Mouse (Mus musculus) spleen, postnatal 14 days (tissue): Measurements from ENCODE around the gene Cxcl14.

Source experiments
- DNase-seq, 2 experiments: peaks; one replicate each; pipeline ENCODE4 v3.0.0; 2021 to 2022; ENCODE audit warnings: low spot score in 2 of 2

Gene Cxcl14

DNA sequence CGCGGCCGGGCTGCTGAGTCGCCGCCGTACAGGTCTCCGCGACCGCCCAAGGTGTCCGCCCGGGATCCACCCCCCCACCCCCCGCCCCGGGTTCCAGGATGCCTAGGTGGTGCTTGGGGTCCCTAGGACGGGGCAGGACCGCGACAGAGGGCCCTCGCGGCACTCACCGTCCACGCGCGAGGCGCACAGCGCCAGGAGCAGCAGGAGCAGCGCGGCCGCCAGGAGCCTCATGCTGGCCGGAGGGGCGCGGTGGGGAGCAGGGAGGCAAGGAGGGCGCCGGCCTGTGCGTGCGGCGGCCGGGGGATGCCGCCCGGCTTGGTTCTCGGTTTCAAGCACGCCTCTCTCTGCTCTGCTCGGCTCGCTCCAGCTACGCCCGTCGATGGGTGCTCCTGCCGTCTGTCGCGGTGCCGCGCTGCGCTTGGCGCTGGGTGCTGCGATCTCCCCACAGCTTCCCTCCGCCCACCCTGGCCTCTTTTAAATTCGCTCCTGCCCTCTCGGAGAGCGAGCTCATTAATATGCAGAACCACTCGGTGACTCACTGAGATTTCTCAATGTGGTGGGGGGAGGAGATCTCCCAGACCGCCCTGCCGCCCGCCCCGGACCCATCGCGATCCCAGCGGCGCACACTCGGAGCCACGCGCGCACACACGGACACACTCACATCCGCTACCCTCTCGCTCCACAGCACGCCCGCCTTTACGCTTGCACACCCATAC is at the start of gene Cxcl14:
Gene Cxcl14 (minus strand): TSS at position 609 of the 716 bp plus-strand sequence.
- no peak for DNase-seq

GRCm38 (mm10) chr13:56344355-56344754 is 48.0 kb upstream of the Cxcl14 start:
- DNase-seq, result no peak

- DNase-seq, result no peak
Observed at GRCm38 (mm10) chr13:56342491-56342890, 46.1 kb upstream of the Cxcl14 start.

- DNase-seq, result no peak
Observed at GRCm38 (mm10) chr13:56340513-56340912, 44.2 kb upstream of the Cxcl14 start.

GRCm38 (mm10) chr13:56339816-56340215 is 43.5 kb upstream of the Cxcl14 start:
- DNase-seq, result no peak

DNA sequence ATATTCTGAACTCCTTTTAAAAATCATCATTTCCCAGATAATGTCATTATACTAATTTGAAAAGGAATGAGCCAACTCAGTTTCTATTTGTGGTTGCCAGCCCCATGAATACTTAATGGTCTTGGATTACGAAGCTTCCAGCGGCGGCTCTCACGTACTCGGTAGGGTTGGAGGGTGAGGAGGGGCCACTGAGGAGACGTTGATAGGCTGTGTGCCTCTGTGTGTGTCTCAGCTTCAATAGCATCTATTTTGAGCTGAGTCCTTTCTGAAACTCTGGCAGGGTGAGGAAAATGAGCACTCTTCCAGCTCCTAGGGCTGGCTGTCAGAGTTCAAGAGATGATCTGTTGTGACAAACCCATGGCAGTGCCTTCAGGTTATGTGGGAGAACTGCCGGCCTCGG is 40.6 kb upstream of the Cxcl14 start:
- DNase-seq, result no peak

DNA sequence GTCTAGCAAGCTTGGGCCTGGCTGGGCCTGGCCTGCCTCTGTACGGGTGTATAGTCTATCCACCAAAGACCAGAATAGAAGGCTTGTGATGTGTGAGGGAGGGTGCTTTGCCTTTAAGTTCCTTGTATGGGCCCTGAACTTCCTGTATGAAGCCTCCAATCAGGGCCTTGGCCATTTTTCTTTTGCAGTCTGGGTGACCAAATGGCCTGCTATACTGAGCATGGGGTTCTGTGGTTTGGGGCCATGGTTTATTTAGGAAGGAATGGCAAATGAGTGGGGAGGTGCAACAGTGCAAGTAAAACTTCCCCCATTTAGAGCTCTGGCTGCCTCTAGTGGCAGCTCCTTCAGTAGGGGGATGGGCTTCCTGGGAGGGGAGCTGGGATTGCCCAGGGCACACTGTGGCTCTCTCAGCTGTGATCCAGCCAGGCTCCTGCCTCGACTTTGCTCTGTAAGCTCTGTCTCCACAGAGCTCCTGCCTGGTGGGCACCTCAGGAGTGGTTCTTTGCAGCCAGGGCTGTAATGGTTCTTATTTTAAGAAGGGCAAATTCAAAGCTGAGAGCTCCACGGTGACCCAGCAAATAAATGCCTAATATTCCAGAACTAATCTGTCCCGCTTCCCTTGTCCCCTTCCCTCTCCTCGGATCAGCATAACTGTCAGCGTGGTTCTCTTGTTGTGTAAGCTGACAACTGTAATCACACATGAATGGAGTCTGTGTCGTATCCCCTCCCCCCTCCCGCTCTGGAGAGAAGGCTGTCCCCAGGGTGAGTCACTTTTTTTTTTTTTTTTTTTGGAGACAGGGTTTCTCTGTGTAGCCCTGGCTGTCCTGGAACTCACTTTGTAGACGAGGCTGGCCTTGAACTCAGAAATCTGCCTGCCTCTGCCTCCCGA is 38.7 kb upstream of the Cxcl14 start:
- DNase-seq, result no peak

GRCm38 (mm10) chr13:56334236-56334635 is 37.9 kb upstream of the Cxcl14 start:
- DNase-seq, result no peak

DNA sequence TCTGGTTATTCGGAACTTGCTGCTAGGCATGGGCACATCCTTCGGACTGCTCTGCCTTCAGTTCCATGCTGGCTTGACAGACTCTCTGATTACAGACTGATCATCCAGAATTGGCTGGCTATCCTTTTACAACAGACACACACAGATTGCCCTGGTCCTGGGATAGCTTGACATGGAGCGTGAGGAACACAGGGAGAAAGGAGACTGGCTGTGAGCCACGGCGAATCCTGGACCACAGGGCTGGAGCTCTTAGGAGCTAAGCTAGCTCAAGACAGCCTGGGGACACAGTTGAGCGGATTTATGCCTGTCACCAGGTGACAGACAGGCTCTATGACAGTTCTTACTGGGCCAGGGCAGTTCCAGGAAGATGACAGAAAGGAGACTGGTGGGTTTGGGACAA is 36.0 kb upstream of the Cxcl14 start:
- no peak for DNase-seq

- DNase-seq, result no peak
Observed at GRCm38 (mm10) chr13:56330603-56331455, 34.5 kb upstream of the Cxcl14 start.

DNA sequence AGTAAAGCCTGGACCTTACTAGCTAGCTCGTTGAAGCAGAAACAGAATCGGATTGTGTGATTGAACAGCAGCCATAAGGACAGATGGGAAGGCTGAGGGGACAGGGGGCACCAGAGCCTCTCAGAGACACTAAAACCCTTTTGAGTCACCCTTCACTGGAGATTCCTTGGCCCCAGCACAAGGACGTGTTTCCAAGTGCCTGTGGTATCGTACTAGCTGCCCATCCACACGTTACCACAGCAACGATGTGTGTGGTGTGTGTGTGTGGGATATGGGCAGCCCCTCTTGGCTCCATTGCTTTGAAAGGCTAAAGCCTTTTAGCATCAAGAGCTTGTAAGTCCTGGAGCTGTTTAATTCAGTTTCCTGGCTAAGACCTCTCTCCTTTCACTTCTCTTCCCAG is 33.4 kb upstream of the Cxcl14 start:
- DNase-seq, result no peak

DNA sequence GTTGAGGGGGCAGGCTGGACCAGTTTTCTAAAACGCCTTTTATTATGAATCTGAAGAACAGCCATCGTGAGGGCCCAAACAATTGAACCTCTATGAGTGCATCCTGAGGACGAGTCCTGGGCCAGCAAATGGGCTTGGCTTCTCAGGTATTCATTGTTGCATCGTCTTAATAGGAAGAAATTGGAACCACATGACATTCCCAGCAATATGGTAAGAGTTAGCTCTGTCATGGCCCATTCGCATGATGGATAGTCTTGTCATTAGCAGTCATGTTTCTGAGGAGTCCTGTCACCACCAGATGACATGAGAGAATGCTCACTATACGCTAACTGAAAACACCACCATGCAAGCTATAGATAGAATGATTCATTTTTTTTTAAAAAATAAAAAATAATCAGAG is 32.8 kb upstream of the Cxcl14 start:
- DNase-seq, result no peak

DNA sequence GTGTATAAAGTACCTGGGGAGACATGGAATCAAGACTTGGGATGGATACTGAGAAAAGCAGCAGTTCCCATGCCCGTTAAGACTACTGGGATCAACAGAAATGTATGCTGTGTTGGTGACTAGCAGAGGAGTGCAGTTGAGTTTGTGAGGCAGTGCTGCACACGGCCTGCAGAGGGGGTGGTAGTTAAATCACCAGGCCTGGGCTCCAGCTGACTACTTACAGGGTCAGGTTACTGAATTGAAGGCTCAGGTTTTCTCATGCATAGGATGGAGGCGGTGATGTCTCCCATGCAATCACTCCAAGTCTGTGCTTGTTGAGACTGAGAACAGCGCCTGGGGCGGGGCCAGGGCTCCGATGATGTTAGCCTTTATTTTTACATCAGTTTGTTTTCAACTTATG is 31.4 kb upstream of the Cxcl14 start:
- DNase-seq, result no peak

- DNase-seq, result no peak
Observed at GRCm38 (mm10) chr13:56321635-56322034, 25.3 kb upstream of the Cxcl14 start.

DNA sequence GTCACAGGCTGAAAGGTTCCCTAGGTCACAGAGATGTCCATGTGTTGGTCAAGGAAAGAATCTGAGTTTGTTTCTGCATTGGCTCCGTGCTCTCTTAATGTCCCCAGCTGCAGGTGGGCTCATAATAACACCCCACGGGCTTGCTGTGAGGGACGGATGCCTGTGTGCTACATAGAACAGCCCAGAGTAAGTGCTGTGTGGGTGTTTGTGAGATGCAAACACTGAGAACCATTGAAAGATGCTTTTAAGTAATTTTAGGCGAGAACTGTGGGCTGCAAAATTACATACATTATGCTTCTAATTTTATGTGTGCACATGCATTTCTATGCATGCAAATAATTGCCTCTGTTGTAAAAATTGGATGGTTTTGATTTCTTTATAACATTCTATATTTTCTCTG is 20.6 kb upstream of the Cxcl14 start:
- no peak for DNase-seq

DNA sequence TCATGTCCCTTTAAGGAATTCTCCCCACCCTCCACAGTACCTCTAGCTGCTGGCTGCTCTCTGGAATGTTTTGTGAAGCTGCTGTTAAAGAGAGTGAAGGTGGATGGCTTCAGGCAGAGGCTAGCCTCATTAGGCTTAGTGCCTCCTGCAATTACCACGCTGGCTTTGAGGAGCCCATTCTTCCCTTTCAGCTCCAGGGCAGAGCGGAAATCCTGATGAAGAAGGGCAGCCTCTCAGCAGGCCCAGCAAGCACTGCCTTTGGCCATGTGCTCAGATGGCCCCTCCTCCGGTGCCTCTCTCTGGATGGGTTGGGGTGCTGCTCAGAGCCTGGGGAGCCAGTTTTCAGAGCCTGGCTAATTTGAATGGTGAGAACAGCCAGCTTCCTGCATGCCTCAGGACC is 18.9 kb upstream of the Cxcl14 start:
- DNase-seq, result no peak

GRCm38 (mm10) chr13:56305058-56305457 is 8.7 kb upstream of the Cxcl14 start:
- no peak for DNase-seq

DNA sequence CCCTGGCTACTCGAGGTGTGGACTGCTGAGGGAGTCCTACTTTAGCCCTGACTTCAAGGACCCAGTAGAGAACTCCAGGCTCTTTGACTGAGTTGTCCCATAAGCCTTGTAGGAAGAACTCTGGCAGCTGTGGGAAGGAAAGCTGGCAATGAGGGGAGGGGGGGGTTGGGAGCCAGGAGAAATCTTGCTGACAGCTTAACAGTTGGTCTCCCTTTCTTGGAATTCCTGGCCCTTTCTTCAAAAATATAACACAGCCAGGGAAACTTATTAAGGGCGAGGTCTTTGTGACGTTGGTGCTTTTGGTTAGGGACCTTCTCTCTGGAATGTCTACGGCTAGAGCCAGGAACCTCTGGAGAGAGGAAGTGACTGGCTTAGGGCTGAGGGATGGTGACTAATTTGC is 8.1 kb upstream of the Cxcl14 start:
- DNase-seq, result no peak

DNA sequence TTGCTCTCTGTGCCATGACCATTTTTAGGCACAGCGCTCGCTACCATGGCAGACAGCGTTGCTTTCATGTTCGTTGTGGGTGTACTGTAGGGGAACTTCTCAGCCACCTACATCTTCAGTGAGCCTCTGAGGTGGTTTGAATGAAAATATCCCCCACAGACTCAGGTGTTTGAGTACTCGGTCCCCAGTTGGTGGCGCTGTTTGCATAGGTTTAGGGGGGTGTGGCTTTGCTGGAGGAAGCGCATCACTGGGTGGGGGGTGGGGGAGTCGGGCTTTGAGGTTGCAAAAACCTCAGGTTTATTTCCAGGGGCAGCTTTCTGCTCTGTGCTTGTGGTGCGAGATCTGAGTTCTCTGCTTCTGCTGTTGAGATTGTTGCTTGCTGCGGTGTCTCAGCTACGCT is 3.0 kb upstream of the Cxcl14 start:
- DNase-seq, result no peak

DNA sequence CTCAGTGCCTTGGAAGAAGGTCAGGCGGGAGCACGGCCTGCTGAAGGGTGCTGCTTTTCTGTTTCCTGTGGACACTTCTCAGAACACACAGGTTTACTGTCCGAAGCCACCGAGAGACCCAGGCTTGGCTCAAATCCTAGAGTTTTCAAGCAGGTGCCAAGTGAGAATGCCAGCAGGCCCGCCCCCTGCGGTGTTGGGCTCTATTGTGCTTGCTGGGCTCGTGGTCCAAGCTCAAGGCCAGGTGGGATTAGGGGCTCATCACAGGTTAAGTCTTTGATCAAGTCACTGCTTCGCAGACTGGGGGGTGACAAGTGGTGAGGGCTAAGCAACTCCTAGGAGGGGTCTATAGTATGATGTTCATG is 289 bp upstream of the Cxcl14 start:
- DNase-seq, result no peak

- DNase-seq, result no peak
Observed at GRCm38 (mm10) chr13:56295586-56295942, 787 bp downstream of the Cxcl14 start.

- no peak for DNase-seq
Observed at GRCm38 (mm10) chr13:56294908-56295307, 1.4 kb downstream of the Cxcl14 start.
